Mouse (Mus musculus) T-helper 17 cell (primary cell): ENCODE measurements at regions not wholly inside any gene's neighbourhood (a gene's known extent, or its start where the extent isn't known, plus 50 kb on each side); places are given as distances from the start of the nearest gene placed in this dataset.

ENCODE experiments used
- in situ Hi-C, 2 experiments: fragments of 300-600 bp; cut with MboI, MseI; formaldehyde crosslinking; loops; 1 replicate in 1 of 2; 2 replicates in 1 of 2; pipeline ENCODE4 v1.15.1; 2025; ENCODE audit warnings: high pct_unique_total_duplicates in 2 of 2

GRCm38 (mm10) chr4:71663397-71663796 lies 94.4 kb downstream of the Gm11232 start:
- in situ Hi-C loops, result no loop called here

- in situ Hi-C loops, result no loop called here
These were observed 117.2 kb downstream of the Gm11232 start for GRCm38 (mm10) chr4:71640521-71640920.

- in situ Hi-C loops, result no loop called here
These were observed 130.7 kb downstream of the Gm11232 start for GRCm38 (mm10) chr4:71627088-71627487.

GRCm38 (mm10) chr4:71626626-71627025 lies 131.1 kb downstream of the Gm11232 start:
- in situ Hi-C loops, result no loop called here

GRCm38 (mm10) chr4:71624771-71625170 lies 133.0 kb downstream of the Gm11232 start:
- in situ Hi-C loops, result no loop called here

GRCm38 (mm10) chr4:71613720-71614119 lies 144.0 kb downstream of the Gm11232 start:
- in situ Hi-C loops, result no loop called here

GRCm38 (mm10) chr4:71585880-71586279 lies 171.9 kb downstream of the Gm11232 start:
- in situ Hi-C loops, result no loop called here

GRCm38 (mm10) chr4:71560656-71561055 lies 197.1 kb downstream of the Gm11232 start:
- in situ Hi-C loops, result no loop called here

- in situ Hi-C loops, result no loop called here
These were observed 218.6 kb downstream of the Gm11232 start for GRCm38 (mm10) chr4:71539200-71539599.

GRCm38 (mm10) chr4:71537971-71538370 lies 219.8 kb downstream of the Gm11232 start:
- in situ Hi-C loops, result no loop called here

- in situ Hi-C loops, result no loop called here
These were observed 233.4 kb downstream of the Gm11232 start for GRCm38 (mm10) chr4:71524255-71524970.

- in situ Hi-C loops, result no loop called here
These were observed 237.0 kb downstream of the Gm11232 start for GRCm38 (mm10) chr4:71520751-71521150.

GRCm38 (mm10) chr4:71517921-71518404 lies 239.8 kb downstream of the Gm11232 start:
- in situ Hi-C loops, result no loop called here

GRCm38 (mm10) chr4:71506911-71507310 lies 250.9 kb downstream of the Gm11232 start:
- in situ Hi-C loops, result no loop called here

GRCm38 (mm10) chr4:71489788-71490187 lies 268.0 kb downstream of the Gm11232 start:
- in situ Hi-C loops, result no loop called here

GRCm38 (mm10) chr4:71488663-71489161 lies 269.1 kb downstream of the Gm11232 start:
- in situ Hi-C loops, result no loop called here

- in situ Hi-C loops, result no loop called here
These were observed 269.7 kb downstream of the Gm11232 start for GRCm38 (mm10) chr4:71488059-71488458.

GRCm38 (mm10) chr4:71480960-71481359 lies 276.8 kb downstream of the Gm11232 start:
- in situ Hi-C loops, result no loop called here

- in situ Hi-C loops, result no loop called here
These were observed 287.2 kb downstream of the Gm11232 start for GRCm38 (mm10) chr4:71470580-71470979.

- in situ Hi-C loops, result no loop called here
These were observed 303.0 kb downstream of the Gm11232 start for GRCm38 (mm10) chr4:71454811-71455210.

- in situ Hi-C loops, result no loop called here
These were observed 304.3 kb downstream of the Gm11232 start for GRCm38 (mm10) chr4:71453499-71453898.

GRCm38 (mm10) chr4:71446461-71446860 lies 311.3 kb downstream of the Gm11232 start:
- in situ Hi-C loops, result loop anchor here in 1 of 2 experiments (5.0 kb wide), 1 partner anchor 84 kb away; no protein-coding TSS in a partner anchor

- in situ Hi-C loops, result no loop called here
These were observed 326.4 kb downstream of the Gm11232 start for GRCm38 (mm10) chr4:71431245-71431929.
